Mouse (Mus musculus) intestine, embryonic 15.5 days (tissue): Measurements from ENCODE around the gene Defb22. TPM values are rescaled to one million over a fixed set of nuclear protein-coding genes. Genes with fewer than 3 reads are reported as not detected.
A peak's percentile ranks its signal among the peaks of the same experiment; 100 is the strongest.

Experiments
- ATAC-seq: fragments of 200-750 bp; cut with Nextera tagmentation; 2 replicates; pipeline ENCODE4 v1.8.0; 2017; ENCODE audit warnings: moderate TSS enrichment, moderate library complexity
- H3K27ac ChIP-seq: fragments of 300-500 bp; sonication (generic); 2 replicates; pipeline ENCODE4 v1.5.1; 2015; ENCODE audit warnings: mild to moderate bottlenecking, inconsistent platforms
- H3K27me3 ChIP-seq: fragments of 300-500 bp; sonication (generic); replicated peaks from 2 replicates; pipeline ENCODE4 v1.6.1; 2015; ENCODE audit warnings: inconsistent platforms
- H3K36me3 ChIP-seq: fragments of 300-500 bp; sonication (generic); 2 replicates; pipeline ENCODE4 v1.6.1; 2015; ENCODE audit warnings: inconsistent platforms
- H3K4me1 ChIP-seq: fragments of 300-500 bp; sonication (generic); replicated peaks from 2 replicates; pipeline ENCODE4 v1.6.1; 2015; ENCODE audit warnings: inconsistent platforms
- H3K4me2 ChIP-seq: fragments of 300-500 bp; sonication (generic); replicated peaks from 2 replicates; pipeline ENCODE4 v1.6.1; 2015; ENCODE audit warnings: mild to moderate bottlenecking, inconsistent platforms
- H3K4me3 ChIP-seq: fragments of 300-500 bp; sonication (generic); replicated peaks from 2 replicates; pipeline ENCODE4 v1.5.1; 2015; ENCODE audit warnings: inconsistent platforms
- H3K9ac ChIP-seq: fragments of 300-500 bp; sonication (generic); 2 replicates; pipeline ENCODE4 v1.6.1; 2015; ENCODE audit warnings: inconsistent platforms
- H3K9me3 ChIP-seq: fragments of 300-500 bp; sonication (generic); 2 replicates; pipeline ENCODE4 v1.6.1; 2016; ENCODE audit warnings: inconsistent platforms
- WGBS: fragments of 180-500 bp; shearing (Covaris S2); methylation state at CpG from one replicate; pipeline ENCODE4 v1.1.7; 2015; 5-methylcytosine and 5-hydroxymethylcytosine counted together
- polyA plus RNA-seq: library from polyadenylated mRNA; unstranded; fragments of >200 nt; fragmentation: Nextera tagmentation; extraction: Ambion mirVana; gene quantifications from 2 replicates; pipeline ENCODE4 v1.2.1, GENCODE M21; 2015

The Defb22 gene
- polyA plus RNA-seq, 1 experiment from 2014 or later: not detected

GRCm38 (mm10) chr2:152436983-152437860 is 52.7 kb downstream of the Defb22 start:
- peak; percentile 89 for ATAC-seq
- H3K4me1 ChIP-seq: 0 out of 2 replicates have a peak, but pooled peaks cover 3% of the 10 kb centered on the region
- H3K4me2 ChIP-seq: peak overlapping the region; percentile 89
- no peaks in the 10 kb centered on the region for H3K27me3 ChIP-seq
- peak overlapping the region; percentile 48 for H3K9ac ChIP-seq
- no peaks in the 10 kb centered on the region for H3K36me3 ChIP-seq
- 4% methylated on average over 23 of the region's 23 CpGs for WGBS
- peak overlapping the region; percentile 35 for H3K4me3 ChIP-seq
- H3K9me3 ChIP-seq: no peaks in the 10 kb centered on the region
- H3K27ac ChIP-seq: no peak overlapping the region

- Histone ChIP-seq H3K27ac (no peak overlapping the region), H3K27me3 (no peaks in the 10 kb centered on the region), H3K4me1 (0 out of 2 replicates have a peak, but pooled peaks cover 3% of the 10 kb centered on the region), H3K4me2 (no peak overlapping the region), H3K9ac (no peak overlapping the region), H3K9me3 (no peaks in the 10 kb centered on the region), H3K4me3 (no peak overlapping the region), H3K36me3 (no peaks in the 10 kb centered on the region)
- no peak for ATAC-seq
- 76% methylated on average over 7 of the region's 7 CpGs for WGBS
Measured at GRCm38 (mm10) chr2:152436405-152436901, 53.5 kb downstream of the Defb22 start.

Other genes with a start within 250 kb of the Defb22 start
- gene Tbc1d20, start 196.3 kb downstream of the Defb22 start, polyA plus RNA-seq: 34.8 and 37.4 TPM in 2 replicates
- gene Rbck1, start 157.5 kb downstream of the Defb22 start, polyA plus RNA-seq: 75.2 and 82.2 TPM in 2 replicates
- 4.3 and 4.9 TPM in 2 replicates for gene Trib3, start 146.1 kb downstream of the Defb22 start, polyA plus RNA-seq
- gene Nrsn2, start 113.5 kb downstream of the Defb22 start, polyA plus RNA-seq: 1.8 and 2.1 TPM in 2 replicates
- gene Sox12, start 92.1 kb downstream of the Defb22 start, polyA plus RNA-seq: 5.4 and 5.9 TPM in 2 replicates
- gene Zcchc3, start 75.1 kb downstream of the Defb22 start, polyA plus RNA-seq: 34.4 and 40.8 TPM in 2 replicates
- gene 6820408C15Rik, start 74.6 kb downstream of the Defb22 start, polyA plus RNA-seq: 0.42 and 0.49 TPM in 2 replicates
- not detected in 2 replicates for gene Defb23, start 25.5 kb downstream of the Defb22 start, polyA plus RNA-seq
- gene Defb20, start 13.1 kb downstream of the Defb22 start, polyA plus RNA-seq: not detected in 2 replicates
- gene Defb26, start 21.6 kb upstream of the Defb22 start, polyA plus RNA-seq: not detected in 2 replicates
- gene Defb28, start 28.1 kb upstream of the Defb22 start, polyA plus RNA-seq: not detected in 2 replicates
- not detected in 2 replicates for gene Defb29, start 50.0 kb upstream of the Defb22 start, polyA plus RNA-seq
- gene Gm17416, start 79.2 kb upstream of the Defb22 start, polyA plus RNA-seq: not detected in 2 replicates
- gene Defb21, start 82.6 kb upstream of the Defb22 start, polyA plus RNA-seq: not detected in 2 replicates
- gene Defb19, start 90.2 kb upstream of the Defb22 start, polyA plus RNA-seq: not detected in 2 replicates
- not detected in 2 replicates for gene Defb45, start 109.3 kb upstream of the Defb22 start, polyA plus RNA-seq
- gene Defb36, start 114.2 kb upstream of the Defb22 start, polyA plus RNA-seq: not detected in 2 replicates
- 0.67 and 2.3 TPM in 2 replicates for gene Defb25, start 132.9 kb upstream of the Defb22 start, polyA plus RNA-seq
- gene Rem1, start 136.8 kb upstream of the Defb22 start, polyA plus RNA-seq: 10.0 and 10.3 TPM in 2 replicates
- 115 and 120 TPM in 2 replicates for gene H13, start 179.3 kb upstream of the Defb22 start, polyA plus RNA-seq
- 26.3 and 26.8 TPM in 2 replicates for gene Mcts2, start 196.9 kb upstream of the Defb22 start, polyA plus RNA-seq
- 102 and 116 TPM in 2 replicates for gene Id1, start 246.1 kb upstream of the Defb22 start, polyA plus RNA-seq